Mouse (Mus musculus) ES-Bruce4 (cell line): Measurements from ENCODE around the gene Pgd. TPM values are rescaled to one million over a fixed set of nuclear protein-coding genes. Genes with fewer than 3 reads are reported as not detected.
"Not testable (repeated sequence)": the region's sequence is repeated elsewhere in the genome, so short reads cannot be mapped to it uniquely, and the experiment has no call there.

Experiments
- H3K27ac ChIP-seq: 2 replicates; pipeline ENCODE4 v1.5.1; 2012; ENCODE audit warnings: low read length, inconsistent platforms; ENCODE audit not compliant: insufficient read depth
- H3K27me3 ChIP-seq: 2 replicates; pipeline ENCODE4 v1.6.1; 2012; ENCODE audit warnings: mild to moderate bottlenecking, low read length, inconsistent platforms; ENCODE audit not compliant: control insufficient read depth, poor library complexity, insufficient read depth, severe bottlenecking
- H3K36me3 ChIP-seq: 2 replicates; pipeline ENCODE4 v1.6.1; 2012; ENCODE audit warnings: inconsistent platforms, mild to moderate bottlenecking, low read length, moderate library complexity; ENCODE audit not compliant: control insufficient read depth, poor library complexity, insufficient read depth, severe bottlenecking
- H3K4me1 ChIP-seq: one replicate; pipeline ENCODE4 v1.8.1; 2011; ENCODE audit warnings: low read length; ENCODE audit not compliant: control insufficient read depth, insufficient read depth
- H3K4me3 ChIP-seq: 2 replicates; pipeline ENCODE4 v1.5.1; 2011; ENCODE audit warnings: low read depth, mild to moderate bottlenecking, low read length
- H3K9ac ChIP-seq: 2 replicates; pipeline ENCODE4 v1.6.1; 2012; ENCODE audit warnings: low read depth, mild to moderate bottlenecking, inconsistent platforms; ENCODE audit not compliant: poor library complexity, severe bottlenecking
- H3K9me3 ChIP-seq: replicated peaks from 2 replicates; pipeline ENCODE4 v1.6.1; 2012; ENCODE audit warnings: mild to moderate bottlenecking, low read length, inconsistent platforms; ENCODE audit not compliant: control insufficient read depth, poor library complexity, insufficient read depth, severe bottlenecking
- CTCF ChIP-seq: IDR thresholded peaks from one replicate; pipeline ENCODE4 v1.8.1; 2011; ENCODE audit warnings: low read depth, low read length
- EP300 ChIP-seq: IDR thresholded peaks from 2 replicates; pipeline ENCODE4 v1.6.1; 2011; ENCODE audit warnings: low read depth, low read length; ENCODE audit not compliant: insufficient read depth
- POLR2A ChIP-seq: IDR thresholded peaks from one replicate; pipeline ENCODE4 v1.8.1; 2011; ENCODE audit warnings: low read length; ENCODE audit not compliant: insufficient read depth
- polyA plus RNA-seq: library from polyadenylated mRNA; stranded (reverse); fragments of >200 nt; gene quantifications from 2 replicates; pipeline ENCODE4 v1.2.4, GENCODE M21; 2011; ENCODE audit warnings: low read depth; ENCODE audit not compliant: missing spikeins, insufficient read depth, insufficient read length

The Pgd gene
- polyA plus RNA-seq: 109 and 112 TPM in 2 replicates

DNA sequence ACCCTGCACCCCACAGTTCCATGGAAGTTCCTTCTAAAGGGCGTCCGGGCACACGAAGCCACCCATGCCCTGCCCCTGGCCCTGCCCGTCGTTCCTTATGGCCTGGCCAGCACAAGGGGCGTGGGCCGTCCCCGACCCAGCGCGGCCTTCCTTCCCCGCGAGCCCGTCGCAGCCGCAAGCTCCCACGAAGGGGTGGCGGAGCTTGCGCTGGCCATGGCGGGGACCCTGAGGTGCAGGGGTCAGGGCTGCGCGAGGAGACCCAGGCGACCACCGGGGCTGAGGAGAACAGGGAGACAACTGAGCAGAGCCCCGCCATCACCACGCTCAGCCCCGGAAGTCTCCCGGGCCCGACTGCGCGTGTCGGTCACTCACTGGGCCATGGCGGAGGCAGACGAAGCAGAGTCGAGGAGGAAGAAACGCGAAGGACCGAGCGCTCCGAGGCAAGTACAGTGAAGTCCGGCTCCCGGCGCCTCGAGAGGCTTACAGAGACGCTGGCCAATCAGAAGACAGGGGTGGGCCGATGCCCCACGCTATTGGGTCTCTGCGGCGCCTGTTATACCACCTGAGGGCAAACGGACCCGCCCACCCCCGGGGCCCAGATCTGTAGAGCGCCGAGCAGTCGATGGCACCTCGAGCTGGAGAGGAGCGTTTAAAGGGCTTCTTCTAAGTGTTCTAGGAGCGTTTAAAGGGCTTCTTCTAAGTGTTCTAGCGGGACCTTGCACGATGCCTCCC, at the start of gene Pgd:
Pgd (minus strand) TSS at position 557 of the 732 bp plus-strand sequence.
- H3K27ac ChIP-seq: peak within 1 kb of the TSS; percentile 3; the same call in 1 of the 2 replicates
- TF ChIP-seq CTCF (no peak), POLR2A (peak; percentile 59)
- peaks cover 4% of the 10 kb centered on the region; the same call in 1 of the 2 replicates for H3K36me3 ChIP-seq
- peak within 1 kb of the TSS; percentile 69 for H3K9ac ChIP-seq
- no peaks in the 10 kb centered on the region for H3K4me1 ChIP-seq
- H3K27me3 ChIP-seq: no peaks in the 10 kb centered on the region
- peak within 1 kb of the TSS; percentile 93 for H3K4me3 ChIP-seq
- H3K9me3 ChIP-seq: no peaks in the 10 kb centered on the region

DNA sequence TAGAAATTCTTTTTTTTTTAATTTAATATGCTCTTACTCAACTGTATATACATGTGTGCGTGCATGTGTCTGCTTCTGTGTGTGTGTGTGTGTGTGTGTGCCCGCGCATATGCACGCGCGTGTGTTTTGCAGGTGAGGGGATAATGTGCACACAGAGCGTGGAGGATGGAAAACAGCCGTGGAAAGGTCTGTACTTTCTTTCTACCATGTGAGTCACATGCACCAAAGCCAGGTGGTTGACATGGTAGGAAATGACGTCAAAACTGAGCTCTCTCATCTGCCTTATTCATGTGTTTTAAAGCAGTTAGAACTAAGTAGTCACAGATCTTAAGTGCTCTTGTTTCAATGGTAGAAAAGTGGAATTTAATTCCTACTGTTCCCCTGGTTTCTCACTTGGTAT, 49.4 kb upstream of the Pgd start:
- Histone ChIP-seq H3K9me3 (no peaks in the 10 kb centered on the region), H3K4me1 (peaks cover 5% of the 10 kb centered on the region), H3K36me3 (peaks cover 4% of the 10 kb centered on the region; the same call in 1 of the 2 replicates), H3K9ac (no peak overlapping the region), H3K27me3 (no peaks in the 10 kb centered on the region), H3K4me3 (no peak overlapping the region), H3K27ac (no peak overlapping the region)
- TF ChIP-seq EP300 (no peak), POLR2A (no peak), CTCF (no peak)

DNA sequence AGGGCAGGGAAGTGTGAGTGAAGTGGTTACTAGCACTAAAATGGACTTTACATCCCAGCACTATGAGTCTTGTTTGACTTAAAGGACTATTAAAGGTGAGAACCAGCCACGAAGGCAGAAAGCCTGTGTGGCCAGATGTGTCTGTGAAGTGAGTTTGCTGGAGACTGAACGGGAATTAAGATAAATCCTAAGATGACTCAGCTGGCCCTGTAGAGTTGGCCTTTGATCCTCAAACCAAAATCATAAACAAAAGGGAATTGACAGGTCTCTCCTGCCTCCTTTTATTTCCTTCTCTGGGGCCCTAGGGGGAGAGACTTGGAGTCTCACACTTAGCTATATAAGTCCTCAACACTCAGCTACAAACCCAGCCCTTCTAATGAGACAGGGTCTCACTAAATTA, 48.8 kb upstream of the Pgd start:
- Histone ChIP-seq H3K9me3 (no peaks in the 10 kb centered on the region), H3K36me3 (peaks cover 4% of the 10 kb centered on the region; the same call in 1 of the 2 replicates), H3K27me3 (no peaks in the 10 kb centered on the region), H3K27ac (no peak overlapping the region), H3K4me1 (peaks cover 5% of the 10 kb centered on the region), H3K4me3 (no peak overlapping the region), H3K9ac (no peak overlapping the region)
- no peak for TF ChIP-seq CTCF
- no peak for TF ChIP-seq EP300

DNA sequence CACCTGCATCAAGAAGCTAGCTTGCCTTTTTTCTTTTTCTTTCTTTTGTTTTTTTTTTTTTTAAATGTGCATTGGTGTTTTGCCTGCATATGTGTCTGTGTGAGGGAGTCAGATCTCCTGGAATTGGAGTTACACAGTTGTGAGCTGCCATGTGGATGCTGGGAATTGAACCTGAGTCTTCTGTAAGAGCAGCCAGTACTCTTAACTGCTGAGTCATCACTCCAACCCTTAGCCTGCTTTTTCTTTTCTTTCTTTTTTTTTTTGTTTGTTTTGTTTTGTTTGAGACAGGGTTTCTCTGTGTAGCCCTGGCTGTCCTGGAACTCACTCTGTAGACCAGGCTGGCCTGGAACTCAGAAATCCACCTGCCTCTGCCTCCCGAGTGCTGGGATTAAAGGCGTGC, 47.9 kb upstream of the Pgd start:
- not testable (repeated sequence) for H3K27me3 ChIP-seq, H3K4me1 ChIP-seq, H3K36me3 ChIP-seq, H3K4me3 ChIP-seq, H3K9ac ChIP-seq, H3K9me3 ChIP-seq, H3K27ac ChIP-seq

DNA sequence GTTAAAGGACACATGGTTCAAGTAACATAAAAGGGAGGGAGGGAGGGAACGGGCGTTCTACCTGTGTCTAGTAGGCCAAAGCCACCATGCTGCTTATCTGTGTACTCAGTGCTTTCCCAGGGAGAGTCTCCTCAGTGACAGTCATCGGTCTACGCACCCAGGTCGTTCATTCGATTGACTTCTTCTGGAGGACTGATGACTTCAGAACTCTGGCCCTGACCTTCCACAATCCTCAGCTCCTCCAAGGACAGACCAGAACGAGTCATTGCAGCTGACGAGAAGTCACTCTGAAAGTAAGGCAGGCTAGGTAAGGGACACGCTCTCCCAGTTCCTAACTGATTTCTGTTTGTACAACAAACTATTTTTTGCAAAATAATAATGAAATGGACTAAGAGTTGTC, 46.9 kb upstream of the Pgd start:
- H3K36me3 ChIP-seq: peaks cover 4% of the 10 kb centered on the region; the same call in 1 of the 2 replicates

DNA sequence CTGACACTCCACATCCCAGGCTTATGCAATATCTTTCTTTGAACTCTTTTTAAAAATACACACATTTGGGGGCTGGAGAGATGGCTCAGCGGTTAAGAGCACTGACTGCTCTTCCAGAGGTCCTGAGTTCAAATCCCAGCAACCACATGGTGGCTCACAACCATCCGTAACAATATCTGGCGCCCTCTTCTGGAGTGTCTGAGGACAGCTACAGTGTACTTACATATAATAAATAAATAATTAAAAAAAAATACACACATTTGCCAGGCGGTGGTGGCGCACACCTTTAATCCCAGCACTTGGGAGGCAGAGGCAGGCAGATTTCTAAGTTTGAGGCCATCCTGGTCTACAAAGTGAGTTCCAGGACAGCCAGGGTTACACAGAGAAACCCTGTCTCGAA, 44.9 kb upstream of the Pgd start:
- not testable (repeated sequence) for H3K27ac ChIP-seq, H3K36me3 ChIP-seq, H3K27me3 ChIP-seq, H3K4me1 ChIP-seq, H3K4me3 ChIP-seq, H3K9me3 ChIP-seq, H3K9ac ChIP-seq

More for the DNA sequence above, 46.9 kb upstream of the Pgd start:
- TF ChIP-seq CTCF (no peak), POLR2A (no peak), EP300 (no peak)
- Histone ChIP-seq H3K9me3 (no peaks in the 10 kb centered on the region), H3K27ac (no peak overlapping the region), H3K4me1 (peaks cover 3% of the 10 kb centered on the region), H3K27me3 (no peaks in the 10 kb centered on the region), H3K9ac (no peak overlapping the region), H3K4me3 (no peak overlapping the region)
